Mouse (Mus musculus) urinary bladder, postnatal 36 days (tissue): ENCODE measurements around the gene Slc22a13.

ENCODE experiments used
- DNase-seq, 2 experiments: peaks; one replicate each; pipeline ENCODE4 v3.0.0; 2022; ENCODE audit warnings: low spot score in 2 of 2, mixed read lengths in 1 of 2

The Slc22a13 gene

DNA sequence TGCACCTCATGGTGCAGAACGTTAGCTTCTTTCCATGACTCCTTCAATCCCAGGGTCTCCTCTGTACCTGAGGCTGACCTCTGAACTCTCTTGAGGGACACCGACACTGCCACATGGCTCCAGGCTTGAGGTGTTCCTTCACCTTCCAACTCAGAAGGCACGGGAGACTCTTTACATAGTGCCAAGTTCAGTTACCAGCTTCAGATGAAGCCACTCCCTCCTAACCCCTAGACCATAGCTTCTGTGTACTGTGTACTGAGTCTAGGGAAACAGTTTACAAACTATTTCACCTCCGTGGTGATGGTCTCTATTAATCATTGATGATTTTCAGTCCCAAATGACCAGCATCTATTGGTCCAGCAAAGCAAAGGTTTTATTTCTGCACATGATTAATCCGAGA is 7.2 kb downstream of the Slc22a13 start:
- no peak for DNase-seq

DNA sequence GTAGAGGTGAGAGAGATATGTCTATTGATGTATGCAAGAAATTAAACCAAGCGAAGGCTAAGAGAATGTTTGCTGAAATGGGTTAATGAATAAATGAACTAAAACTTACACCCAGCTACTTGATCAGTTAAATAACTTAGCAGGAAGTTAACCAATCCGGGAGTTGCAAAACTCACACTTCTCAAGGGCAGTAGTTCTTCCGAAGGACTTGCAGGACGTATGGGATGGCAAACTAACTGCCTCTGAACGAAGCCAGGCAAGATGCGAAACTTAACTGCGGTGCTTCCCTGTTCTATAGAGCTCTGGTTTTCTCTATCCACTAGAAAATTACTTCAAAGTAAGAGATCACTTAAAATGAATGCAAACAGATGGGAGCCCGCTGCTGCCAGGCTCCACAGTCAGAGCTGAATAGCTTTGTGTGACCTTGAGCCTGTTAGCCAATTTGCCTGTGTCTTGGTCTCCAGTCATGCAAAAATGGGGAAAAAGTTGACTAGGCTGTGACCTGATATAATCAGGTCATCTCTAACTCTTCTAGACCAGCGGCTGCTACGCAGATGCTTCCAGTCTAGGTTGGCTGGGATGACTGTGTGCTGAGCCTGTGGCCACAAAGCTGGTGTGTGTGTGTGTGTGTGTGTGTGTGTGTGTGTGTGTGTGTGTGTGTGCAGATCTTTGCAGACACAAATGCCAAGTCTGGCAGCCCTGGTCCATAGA is 9.6 kb downstream of the Slc22a13 start:
- no peak for DNase-seq

DNA sequence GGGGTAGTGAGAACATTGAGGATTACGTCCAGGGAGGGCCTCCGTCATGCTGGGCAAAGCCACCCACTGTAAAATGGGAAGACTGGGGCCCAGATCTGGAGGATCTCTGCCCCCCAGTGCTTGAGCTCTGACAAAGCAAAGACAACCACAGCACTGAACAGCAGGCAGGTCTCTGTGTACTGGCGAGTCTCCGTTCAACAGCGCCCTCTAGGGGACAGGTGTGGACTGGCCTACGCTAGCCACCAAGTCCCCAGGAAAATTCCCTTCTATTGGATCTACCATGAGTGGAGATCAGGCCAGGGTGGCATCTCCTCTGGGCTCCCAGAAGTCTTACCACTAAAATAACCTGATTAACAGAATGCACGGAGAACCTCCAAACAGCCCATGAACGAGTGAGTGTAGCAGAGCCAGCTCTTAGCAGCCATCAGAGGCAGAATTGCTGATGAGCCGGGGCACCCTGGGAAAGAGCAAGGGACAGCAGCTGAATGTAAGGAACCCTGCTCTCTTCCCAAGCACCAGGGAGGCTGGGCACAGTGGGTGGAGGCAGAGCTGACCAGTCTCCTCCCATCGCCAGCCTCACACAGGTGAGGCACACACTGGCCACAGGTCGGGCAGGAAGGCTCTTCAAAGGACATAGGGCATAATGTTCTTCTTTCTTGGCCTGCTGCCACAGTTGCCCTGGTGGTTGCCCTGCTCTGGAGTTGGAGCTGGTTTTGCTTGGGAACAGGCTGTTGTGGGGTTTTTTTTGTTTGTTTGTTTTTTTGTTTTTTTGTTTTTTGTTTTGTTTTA is 16.5 kb downstream of the Slc22a13 start:
- DNase-seq, result peak; percentile 75 to 80

DNA sequence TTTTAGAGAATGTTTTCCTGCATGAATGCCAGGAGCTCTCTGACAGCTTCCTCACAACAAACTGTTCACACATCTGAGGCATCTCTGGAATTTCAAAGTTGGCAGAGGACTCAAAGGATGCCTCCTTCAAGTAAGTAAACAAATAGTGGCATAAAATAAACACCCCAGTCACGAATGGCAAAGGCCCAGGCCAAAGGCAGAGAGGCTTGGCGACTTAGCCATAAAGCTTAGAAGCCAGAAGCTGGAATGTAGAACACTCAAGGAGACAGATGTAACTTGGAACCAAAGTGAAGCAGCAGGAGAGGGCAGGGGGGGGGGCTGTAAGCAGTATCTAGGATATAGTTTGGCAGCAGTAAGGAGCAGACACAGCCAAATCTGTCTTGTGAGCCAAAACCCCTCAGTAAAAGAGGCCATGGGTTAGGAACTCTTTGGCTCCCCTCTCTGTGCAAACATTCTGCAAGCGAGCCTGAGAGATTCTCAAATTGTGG is 27.6 kb downstream of the Slc22a13 start:
- DNase-seq, result peak in 1 of 2 experiments; percentile 26

DNA sequence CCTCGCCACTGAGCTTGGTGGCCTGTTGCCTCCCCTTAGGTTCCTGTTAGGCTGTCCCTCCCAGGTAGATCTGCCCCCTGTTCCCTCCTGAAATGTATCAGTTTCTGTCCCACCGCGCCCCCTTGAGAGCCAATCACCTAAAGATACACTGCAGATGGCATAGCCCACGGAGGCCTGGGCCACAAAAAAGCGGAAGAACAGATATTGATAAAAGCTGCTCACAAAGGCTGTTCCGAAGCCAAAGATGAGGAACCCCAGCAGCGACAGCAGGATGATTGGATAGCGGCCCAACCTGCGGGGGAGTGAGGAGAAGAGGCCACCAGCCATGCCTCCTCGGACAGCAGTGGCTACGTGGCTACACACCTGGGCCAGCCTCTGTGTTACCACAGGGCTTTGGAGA is 29.6 kb downstream of the Slc22a13 start:
- DNase-seq, result no peak

DNA sequence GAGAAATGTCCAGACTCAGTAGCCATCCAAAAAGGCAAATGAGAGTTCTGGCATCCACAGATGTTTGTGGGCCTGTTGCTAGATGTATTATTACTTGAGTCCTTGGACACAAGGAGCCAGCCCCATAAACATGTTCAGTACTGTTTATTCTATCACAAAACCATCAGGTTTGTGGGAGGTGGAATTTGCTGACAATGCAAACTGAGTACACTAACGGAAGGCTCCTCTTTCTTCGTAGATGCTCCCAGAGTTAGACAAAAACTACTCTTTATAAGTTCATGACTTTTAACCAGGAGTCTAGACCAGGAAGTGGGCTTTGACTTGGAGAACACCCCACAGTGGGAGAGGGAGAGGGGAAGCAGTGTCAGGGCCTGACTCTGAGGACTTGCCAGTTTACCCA is 41.3 kb downstream of the Slc22a13 start:
- no peak for DNase-seq

DNA sequence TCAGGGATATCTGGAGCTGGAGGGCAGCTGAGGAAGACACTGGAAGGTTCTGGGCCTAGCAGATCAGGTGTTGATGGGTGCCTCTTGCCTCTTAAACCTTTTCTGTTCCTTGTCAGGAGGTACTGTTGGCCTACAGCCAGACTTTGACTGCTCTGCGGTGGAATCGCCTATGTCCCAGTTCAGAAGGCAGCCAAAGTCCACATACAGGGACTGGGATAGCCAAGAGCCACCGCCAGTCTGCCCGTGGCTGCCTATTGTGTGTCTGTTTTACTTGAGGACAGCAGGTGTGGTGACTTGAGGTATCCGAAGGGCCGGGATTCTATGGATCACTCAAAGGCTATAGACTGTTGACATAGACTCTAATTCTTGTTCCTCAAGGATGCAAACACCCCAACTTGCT is 43.4 kb downstream of the Slc22a13 start:
- peak; percentile 48 to 73 for DNase-seq

DNA sequence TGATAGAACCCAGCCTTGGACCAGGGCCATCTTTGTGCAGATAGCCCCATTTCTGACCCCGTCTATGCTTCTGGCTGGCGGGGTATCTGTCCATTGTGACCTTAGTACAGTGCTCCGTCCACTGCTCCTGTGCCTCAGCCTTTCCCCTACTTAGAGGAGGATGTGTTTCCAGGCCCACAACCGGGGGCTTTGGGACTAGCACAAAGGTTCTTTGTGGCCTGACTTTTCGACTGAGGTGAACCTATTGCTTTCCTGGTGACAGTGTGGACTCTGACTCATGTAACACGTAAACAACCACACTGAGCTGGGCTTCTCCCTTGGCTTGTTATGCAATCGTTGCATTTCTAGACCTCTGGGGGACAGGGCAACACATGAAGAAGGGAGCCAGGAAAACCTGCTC is 44.2 kb downstream of the Slc22a13 start:
- peak; percentile 50 to 55 for DNase-seq

DNA sequence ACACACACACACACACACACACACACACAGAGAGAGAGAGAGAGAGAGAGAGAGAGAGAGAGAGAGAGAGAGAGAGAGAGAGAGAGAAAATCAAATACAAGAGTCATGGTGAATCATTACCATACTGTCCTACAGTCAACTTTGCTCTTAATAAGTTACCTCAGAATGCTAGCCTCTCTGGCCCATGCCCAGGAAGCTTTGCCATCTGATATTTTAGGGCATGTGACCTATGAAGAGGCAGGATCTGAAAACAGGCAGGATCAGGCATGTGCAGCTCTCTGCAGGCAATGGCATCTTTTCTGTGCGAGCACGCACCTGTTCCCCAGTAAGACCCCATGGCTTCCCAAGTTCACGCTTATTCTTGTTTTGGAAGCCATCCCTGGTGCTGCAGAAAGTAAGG is 48.2 kb downstream of the Slc22a13 start:
- peak; percentile 46 to 77 for DNase-seq

DNA sequence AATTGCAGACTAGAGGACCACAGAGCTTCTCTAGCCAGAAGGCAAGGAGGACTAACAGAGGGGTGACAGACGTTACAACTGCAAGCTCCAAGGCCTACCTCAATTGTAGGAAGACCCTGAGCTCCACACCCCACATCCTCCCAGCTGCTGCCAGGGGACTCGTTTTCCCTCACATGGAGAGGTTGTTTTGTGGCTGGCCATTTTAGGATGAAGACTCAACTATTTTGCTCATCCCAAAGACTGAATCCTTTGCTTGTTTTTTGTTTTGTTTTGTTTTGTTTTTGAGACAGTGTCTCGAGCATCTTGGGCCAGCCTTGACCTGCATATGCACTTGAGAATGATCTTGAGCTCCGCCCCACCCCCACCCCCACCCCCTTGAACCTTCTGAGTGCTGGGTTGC is 50.0 kb downstream of the Slc22a13 start, which contains the start of gene Gm47289:
Gene Gm47289 (plus strand): TSS at position 301 of the 400 bp plus-strand sequence.
- DNase-seq, result no peak

DNA sequence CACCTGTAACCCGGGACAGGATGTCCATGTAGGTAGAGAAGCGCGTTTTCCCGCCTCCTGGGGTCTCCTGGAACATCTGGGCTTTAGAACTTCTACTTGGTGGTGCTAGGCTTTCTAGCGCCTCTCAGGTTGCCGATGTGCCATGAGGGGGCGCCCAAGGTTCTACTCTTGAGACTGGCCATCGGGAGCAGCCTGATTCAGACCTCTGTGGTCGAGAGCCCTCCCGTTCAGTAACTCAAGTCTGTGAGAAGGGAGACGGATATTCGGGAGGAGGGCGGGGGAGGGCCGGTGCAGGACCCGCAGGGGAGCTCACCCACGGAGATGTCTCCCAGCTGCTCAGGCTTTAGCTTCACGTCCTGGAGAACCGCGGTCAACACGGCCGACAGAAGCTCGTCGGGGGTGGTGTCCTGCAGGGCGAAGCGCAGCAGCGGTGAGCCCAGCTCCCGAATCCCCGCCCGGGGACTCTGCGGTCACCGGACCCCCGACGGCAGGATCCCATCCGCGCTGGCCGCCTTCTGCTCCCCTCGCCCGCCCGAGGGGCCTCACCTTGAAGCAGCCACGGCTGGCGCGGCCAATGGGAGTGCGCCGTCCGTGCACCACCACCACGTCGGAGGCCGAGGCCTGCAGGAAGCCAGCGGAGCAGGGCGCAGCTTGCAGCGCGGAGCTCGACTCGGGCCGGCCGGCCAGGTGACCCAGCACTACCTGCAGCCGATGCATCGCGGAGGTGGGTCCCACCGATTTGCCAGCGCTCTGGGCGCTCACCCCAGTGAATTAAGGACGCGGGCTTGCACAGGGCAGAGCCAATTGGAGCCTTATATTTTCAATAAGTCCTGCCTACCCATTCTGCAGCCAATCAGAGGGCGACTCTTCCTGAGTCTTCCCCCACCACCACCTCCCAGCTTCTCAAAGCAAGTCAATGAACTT is 52.4 kb downstream of the Slc22a13 start, which contains the start of gene Acaa1b:
Gene Acaa1b (minus strand): TSS at position 816 of the 924 bp plus-strand sequence.
- DNase-seq, result peak; percentile 85 to 88

DNA sequence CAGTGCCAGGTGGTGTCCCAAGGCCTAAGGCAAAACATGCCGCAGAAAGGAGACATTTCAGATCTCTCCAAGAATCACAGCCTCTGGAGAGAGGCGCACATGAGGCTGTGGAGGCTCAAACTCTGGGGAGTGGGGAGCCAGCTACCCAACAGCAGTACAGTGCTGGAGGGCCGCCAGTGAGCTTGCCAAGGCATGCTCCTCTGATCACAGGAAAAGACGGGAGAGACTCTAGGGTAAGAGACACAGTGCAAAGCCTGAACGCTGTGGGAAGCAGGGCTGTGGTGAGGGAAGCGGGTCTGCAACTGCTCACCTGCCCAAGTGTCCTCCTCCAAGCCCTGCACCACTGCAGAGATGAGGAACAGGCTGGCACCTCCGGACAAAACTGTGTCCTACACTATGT is 53.1 kb downstream of the Slc22a13 start:
- peak; percentile 45 to 65 for DNase-seq

DNA sequence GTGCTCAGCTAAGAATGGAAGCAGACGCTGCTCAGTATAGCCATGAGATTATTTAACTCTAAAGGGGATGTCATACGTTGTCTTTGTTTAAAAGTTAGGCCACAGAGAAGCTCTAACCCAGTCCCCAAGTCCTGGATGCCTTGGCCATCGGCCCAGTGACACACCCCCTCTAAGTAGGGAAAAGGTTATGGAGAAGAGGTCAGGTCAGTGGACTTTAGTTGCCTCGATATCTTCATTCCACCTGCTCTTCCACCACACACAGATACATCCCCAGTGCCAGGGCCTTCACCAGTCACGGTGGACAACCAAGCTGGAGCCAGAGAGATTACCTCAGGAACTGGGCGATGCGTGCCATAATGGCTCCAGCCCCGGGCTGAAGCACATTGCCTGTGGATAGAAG is 53.5 kb downstream of the Slc22a13 start:
- no peak for DNase-seq

DNA sequence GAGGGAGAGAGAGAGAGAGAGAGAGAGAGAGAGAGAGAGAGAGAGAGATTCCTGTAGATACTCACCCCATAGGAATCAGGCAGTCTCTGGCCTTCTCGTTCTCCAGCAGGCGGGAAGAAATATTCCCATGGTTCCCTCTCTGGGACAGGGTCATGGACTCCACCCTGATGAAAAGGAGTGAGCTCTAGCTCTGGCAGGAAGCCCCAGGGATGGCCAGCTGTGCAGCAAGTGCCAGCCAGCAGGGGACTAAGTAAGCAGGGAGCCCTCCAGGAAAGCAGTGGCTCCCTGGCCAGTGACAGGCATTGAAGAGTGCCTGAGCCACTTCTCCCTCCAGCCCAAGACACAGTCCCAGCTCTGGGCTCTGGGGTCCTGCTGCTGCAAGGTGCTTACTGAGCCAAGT is 57.1 kb downstream of the Slc22a13 start:
- DNase-seq, result no peak

DNA sequence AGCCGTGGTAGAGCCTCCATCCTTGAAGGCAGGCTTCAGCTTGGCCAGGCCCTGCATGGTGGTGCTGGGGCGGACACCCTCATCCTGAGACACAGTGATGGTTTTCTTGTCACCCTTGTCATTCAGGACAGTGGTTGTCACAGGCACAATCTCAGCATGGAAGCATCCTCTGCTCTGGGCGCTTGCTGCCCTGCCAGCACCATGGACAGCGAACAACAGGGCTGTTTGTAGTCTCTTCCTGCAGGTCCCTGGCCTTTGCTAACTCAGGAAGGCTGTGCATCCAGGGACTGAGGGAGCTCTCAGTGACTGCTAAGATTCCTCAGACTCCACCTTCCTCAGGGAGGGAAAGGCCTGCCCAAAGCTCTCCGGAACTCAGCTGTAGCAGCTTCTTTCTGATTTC is 59.3 kb downstream of the Slc22a13 start:
- DNase-seq, result no peak

DNA sequence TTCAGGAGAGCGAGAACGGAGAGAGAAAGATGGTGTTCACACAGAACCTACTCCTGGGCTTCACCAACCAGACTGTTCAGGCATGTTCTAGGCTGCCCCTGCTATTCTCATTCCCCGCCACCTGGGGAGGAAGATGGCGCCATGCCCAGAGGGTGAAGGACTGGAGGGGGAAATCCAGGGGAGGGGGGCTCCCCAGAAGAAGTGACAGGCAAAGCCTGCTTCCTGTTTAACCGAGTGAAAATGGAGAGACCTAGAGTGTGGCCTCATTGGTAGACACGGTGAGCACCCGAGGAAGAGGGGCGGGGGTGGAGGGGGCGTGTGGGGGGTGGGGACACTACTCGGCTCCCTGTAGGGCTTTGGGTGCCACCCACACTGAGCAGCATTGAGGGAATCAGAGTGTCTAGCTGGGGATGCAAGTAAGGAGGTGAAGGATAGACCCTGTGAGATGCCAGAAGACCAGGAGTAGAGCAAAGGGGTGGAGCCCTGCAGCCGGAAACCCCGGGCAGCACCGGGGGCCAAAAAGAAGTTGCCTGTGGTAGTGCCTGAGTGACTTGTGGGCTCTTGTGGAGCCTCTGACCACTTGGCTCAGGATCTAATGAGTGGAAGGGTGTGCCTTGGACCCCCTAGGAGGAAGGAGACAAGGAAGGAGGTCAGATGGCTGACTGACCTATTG is 62.7 kb downstream of the Slc22a13 start:
- no peak for DNase-seq

DNA sequence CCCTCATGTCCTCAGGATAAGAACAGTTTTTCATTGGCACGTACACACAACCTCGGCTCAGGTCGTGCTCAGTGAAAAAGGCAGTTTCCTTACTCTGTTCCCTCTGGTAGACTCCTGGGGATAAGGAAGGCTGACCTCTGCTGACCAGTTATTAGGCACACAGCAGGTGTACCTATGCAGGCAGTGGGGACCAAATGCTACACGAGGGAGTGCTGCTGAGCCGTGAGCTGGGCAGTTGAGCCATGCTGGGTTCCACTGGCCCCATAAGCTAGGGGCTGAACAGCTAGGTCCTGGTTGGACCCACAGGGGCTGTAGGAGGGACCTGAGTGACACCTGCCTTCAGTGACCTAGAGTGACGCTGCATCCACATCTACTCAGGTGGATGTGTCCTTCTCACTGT is 63.3 kb downstream of the Slc22a13 start:
- DNase-seq, result no peak

DNA sequence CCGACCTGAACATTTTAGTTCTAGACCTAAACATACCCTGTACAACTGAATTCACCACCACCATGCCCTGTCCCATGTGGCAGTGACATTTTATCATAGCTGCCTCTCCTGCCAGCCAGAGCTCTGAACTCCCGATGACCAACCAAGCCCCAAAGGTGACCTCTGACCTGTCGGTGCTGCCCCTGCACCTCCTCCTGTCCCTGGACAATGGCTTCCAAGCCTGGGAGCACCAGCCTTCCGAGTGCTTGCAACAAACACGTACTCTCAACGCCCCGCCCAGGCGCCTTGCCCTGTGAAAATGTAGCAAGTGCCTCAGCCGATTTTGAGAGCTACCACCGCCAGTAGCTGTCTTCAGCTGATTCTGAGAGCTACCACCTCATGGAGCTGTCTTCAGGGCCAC is 63.8 kb downstream of the Slc22a13 start:
- DNase-seq, result no peak

DNA sequence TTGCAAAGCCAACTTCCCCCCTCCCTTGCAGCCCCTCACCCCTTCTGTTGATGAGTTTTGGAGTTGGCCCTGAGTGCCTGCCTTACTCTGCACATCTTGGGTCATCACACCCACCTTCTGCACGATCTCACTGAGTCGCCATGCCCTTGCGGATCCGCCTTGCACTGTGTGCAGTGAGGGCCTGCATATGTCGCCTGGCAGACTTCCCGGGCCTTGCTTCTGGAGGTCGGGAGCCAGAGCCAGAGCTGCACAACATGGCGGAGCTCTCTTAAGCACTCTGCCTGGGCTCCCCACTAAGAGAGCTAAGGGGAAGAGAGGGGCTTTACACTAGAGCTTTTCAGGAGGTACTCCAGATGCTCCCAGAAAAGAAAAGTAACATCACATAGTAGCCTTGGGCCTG is 64.2 kb downstream of the Slc22a13 start:
- no peak for DNase-seq

DNA sequence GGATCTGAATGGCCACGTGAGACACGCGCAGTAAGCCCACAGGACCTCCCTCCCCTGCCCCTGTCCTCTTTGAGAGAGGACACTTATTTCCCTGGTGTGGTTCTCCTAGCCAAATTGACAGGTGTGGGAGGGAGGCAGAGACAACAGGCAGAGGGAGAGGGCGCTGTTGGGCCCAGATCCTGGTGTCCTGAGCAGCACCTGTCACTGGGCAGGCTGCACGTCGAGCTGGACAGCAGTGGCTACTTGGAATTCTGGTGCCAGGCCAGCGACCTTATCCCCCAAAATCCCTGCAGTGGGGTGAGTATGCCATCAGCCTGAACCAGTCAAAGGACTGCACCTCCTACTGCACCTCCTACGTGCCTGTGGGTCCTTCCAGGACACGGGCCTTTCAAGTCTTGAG is 65.5 kb downstream of the Slc22a13 start:
- DNase-seq, result no peak
